Mouse (Mus musculus): Measurements from ENCODE around the gene Gins1. TPM values are rescaled to one million over a fixed set of nuclear protein-coding genes. Genes with fewer than 3 reads are reported as not detected.
"Not testable (repeated sequence)": the region's sequence is repeated elsewhere in the genome, so short reads cannot be mapped to it uniquely, and the experiment has no call there.

Gene Gins1
- polyA plus RNA-seq, 1 experiment from 2014 or later, result 59.1 TPM

DNA sequence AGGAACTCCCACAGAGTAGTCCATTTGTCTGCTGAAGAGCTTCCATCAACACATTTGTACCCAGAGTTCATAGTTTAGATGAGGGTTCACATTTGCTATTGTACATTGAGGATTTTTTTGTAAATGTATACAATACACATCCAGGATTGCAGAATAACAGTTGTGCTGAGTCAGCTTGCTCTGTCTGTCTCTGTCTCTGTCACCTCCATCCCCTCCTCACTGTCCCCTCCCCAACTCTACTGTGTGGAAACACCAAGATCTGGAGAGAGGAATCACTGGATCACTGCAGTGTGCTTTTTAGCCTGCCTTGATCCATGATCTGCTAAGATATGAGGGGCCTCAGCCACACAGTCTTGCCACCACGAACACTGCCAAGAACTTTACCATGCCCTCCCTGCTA lies 19.4 kb upstream of the Gins1 start:
- H3K4me1 ChIP-seq, result no peaks in the 10 kb centered on the region
- no peak overlapping the region for H3K4me2 ChIP-seq (replicated peaks)
- 87% methylated on average over 1 of the region's 1 CpGs for WGBS
- no peaks in the 10 kb centered on the region for H3K27me3 ChIP-seq
- no peak overlapping the region for H3K4me3 ChIP-seq
- no peaks in the 10 kb centered on the region for H3K36me3 ChIP-seq
- no peak overlapping the region for H3K27ac ChIP-seq
- no peak for ATAC-seq (ENCODE audit: insufficient number of reproducible peaks, insufficient read depth, low FRiP score, low TSS enrichment)
- no peaks in the 10 kb centered on the region for H3K9me3 ChIP-seq
- H3K9ac ChIP-seq, result no peak overlapping the region

DNA sequence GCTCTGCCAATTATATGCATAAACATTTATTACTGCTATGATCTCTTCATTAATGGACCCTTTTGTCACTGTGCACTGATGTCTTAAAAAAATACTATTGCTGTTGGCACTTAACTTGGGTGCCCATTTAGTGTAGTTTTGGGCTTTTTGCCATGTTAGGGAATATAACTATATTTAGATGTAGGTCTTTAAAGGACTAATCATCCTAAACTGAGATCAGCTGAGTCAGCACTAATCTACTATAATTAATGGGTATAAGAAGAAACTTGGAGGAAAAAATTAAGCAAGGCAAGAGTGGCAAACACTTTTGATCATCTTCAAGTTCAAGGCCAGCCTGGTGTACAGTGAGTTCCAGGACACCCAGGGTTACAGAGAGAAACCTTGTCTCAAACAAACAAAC lies 18.9 kb upstream of the Gins1 start:
- ATAC-seq (ENCODE audit: insufficient number of reproducible peaks, insufficient read depth, low FRiP score, low TSS enrichment), result no peak
- H3K4me1 ChIP-seq, result no peaks in the 10 kb centered on the region
- no peak overlapping the region for H3K4me3 ChIP-seq
- no peaks in the 10 kb centered on the region for H3K9me3 ChIP-seq
- no peaks in the 10 kb centered on the region for H3K36me3 ChIP-seq
- H3K27me3 ChIP-seq, result no peaks in the 10 kb centered on the region
- H3K9ac ChIP-seq, result no peak overlapping the region
- no peak overlapping the region for H3K4me2 ChIP-seq (replicated peaks)
- no peak overlapping the region for H3K27ac ChIP-seq

DNA sequence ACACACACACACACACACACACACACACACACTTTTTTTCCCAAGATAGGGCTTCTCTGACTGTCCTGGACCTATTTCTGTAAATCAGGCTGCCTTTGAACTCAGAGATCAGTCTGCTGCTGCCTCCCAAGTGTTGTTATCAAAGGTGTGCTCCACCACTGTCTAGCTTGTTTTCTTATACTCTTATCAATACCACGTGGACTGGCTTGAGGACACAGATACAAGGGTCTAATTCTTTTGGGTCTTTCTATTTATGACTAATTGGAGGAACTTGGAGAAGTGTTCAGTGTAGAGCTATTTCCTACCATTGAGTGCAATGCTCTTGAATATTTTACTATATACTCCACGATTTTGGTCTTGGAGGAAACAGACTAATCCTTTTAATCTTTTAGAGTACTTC lies 17.8 kb upstream of the Gins1 start:
- Histone ChIP-seq H3K27me3 (no peaks in the 10 kb centered on the region), H3K4me1 (no peaks in the 10 kb centered on the region), H3K9ac (no peak overlapping the region), H3K36me3 (no peaks in the 10 kb centered on the region), H3K27ac (no peak overlapping the region), H3K4me3 (no peak overlapping the region), H3K9me3 (no peaks in the 10 kb centered on the region), H3K4me2 (replicated peaks) (no peak overlapping the region)
- WGBS, result 82% methylated on average over 2 of the region's 2 CpGs
- ATAC-seq (ENCODE audit: insufficient number of reproducible peaks, insufficient read depth, low FRiP score, low TSS enrichment), result no peak

- Histone ChIP-seq H3K4me2 (replicated peaks) (no peak overlapping the region), H3K27ac (no peak overlapping the region), H3K27me3 (no peaks in the 10 kb centered on the region), H3K9me3 (no peaks in the 10 kb centered on the region), H3K4me1 (no peaks in the 10 kb centered on the region), H3K36me3 (no peaks in the 10 kb centered on the region), H3K4me3 (no peak overlapping the region), H3K9ac (no peak overlapping the region)
- 78% methylated on average over 2 of the region's 2 CpGs for WGBS
- no peak for ATAC-seq (ENCODE audit: insufficient number of reproducible peaks, insufficient read depth, low FRiP score, low TSS enrichment)
Observed at GRCm38 (mm10) chr2:150894617-150895267, 10.5 kb upstream of the Gins1 start.

GRCm38 (mm10) chr2:150895691-150896252 lies 9.4 kb upstream of the Gins1 start:
- H3K9me3 ChIP-seq, result no peaks in the 10 kb centered on the region
- H3K4me3 ChIP-seq, result no peak overlapping the region
- no peak overlapping the region for H3K27ac ChIP-seq
- no peak overlapping the region for H3K4me2 ChIP-seq (replicated peaks)
- no peak overlapping the region for H3K9ac ChIP-seq
- WGBS, result 82% methylated on average over 7 of the region's 7 CpGs
- H3K4me1 ChIP-seq, result no peaks in the 10 kb centered on the region
- no peaks in the 10 kb centered on the region for H3K27me3 ChIP-seq
- ATAC-seq (ENCODE audit: insufficient number of reproducible peaks, insufficient read depth, low FRiP score, low TSS enrichment), result no peak
- H3K36me3 ChIP-seq, result peaks cover 6% of the 10 kb centered on the region; the same call in 1 of the 2 replicates

DNA sequence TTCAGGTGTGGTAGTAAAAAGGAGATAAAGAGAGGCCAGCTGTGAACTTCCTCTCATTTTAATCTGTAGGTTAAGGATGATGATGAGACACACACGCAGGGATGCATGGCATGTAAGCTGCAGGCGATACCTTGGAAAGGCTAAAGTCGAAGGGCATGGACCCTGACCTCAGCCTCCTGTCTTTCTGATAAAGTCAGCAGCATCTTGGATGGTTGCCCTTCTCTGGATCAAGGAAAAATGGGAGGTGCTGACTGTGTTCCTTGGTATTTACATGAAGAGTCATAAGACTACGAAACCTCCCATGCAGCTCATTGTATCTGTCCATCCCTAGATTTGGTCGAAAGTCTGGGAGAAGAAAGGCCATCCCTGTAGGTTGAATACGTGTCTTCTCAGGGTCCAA lies 4.9 kb upstream of the Gins1 start:
- Histone ChIP-seq H3K36me3 (peaks cover 6% of the 10 kb centered on the region; the same call in 1 of the 2 replicates), H3K27ac (no peak overlapping the region), H3K4me1 (peaks cover 17% of the 10 kb centered on the region), H3K9me3 (no peaks in the 10 kb centered on the region), H3K27me3 (no peaks in the 10 kb centered on the region), H3K9ac (no peak overlapping the region), H3K4me2 (replicated peaks) (no peak overlapping the region), H3K4me3 (no peak overlapping the region)
- 87% methylated on average over 6 of the region's 6 CpGs for WGBS
- ATAC-seq (ENCODE audit: insufficient number of reproducible peaks, insufficient read depth, low FRiP score, low TSS enrichment), result no peak

DNA sequence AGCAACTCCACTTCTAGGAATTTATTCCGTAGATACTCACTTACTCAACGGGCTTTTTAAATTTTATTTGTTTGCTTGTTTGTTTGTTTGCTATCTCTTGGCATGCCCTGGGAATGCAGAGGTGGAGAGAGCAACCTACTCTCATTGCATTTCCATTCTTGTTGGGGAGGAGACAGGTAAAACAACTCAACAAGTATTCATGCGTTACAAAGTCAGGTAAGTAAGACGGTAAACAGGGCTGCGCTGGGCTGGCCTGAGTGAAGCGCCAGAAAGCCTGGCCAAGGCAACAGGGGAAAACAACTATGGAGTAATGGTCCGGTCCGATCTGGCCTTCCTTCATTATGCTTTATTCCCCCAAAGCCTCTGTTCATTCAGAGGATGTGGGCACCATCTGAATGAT lies 2.9 kb upstream of the Gins1 start:
- Histone ChIP-seq H3K4me3 (no peak overlapping the region), H3K27me3 (no peaks in the 10 kb centered on the region), H3K4me1 (peaks cover 17% of the 10 kb centered on the region), H3K4me2 (replicated peaks) (peak overlapping the region; percentile 19; the same call in 1 of the 2 replicates), H3K27ac (no peak overlapping the region), H3K36me3 (peaks cover 6% of the 10 kb centered on the region; the same call in 1 of the 2 replicates), H3K9ac (no peak overlapping the region), H3K9me3 (no peaks in the 10 kb centered on the region)
- WGBS, result 85% methylated on average over 8 of the region's 8 CpGs
- ATAC-seq (ENCODE audit: insufficient number of reproducible peaks, insufficient read depth, low FRiP score, low TSS enrichment), result no peak

GRCm38 (mm10) chr2:150904272-150904935 lies 796 bp upstream of the Gins1 start, which contains the start of gene Abhd12:
Gene Abhd12, minus strand, starts transcription at chr2:150904741.
- WGBS, result under 1% methylated on average over 65 of the region's 72 CpGs
- peak; percentile 97 for ATAC-seq (ENCODE audit: insufficient number of reproducible peaks, insufficient read depth, low FRiP score, low TSS enrichment)
- Histone ChIP-seq H3K4me2 (replicated peaks) (peak within 1 kb of the TSS; percentile 80), H3K27me3 (no peaks in the 10 kb centered on the region), H3K9ac (peak within 1 kb of the TSS; percentile 82), H3K27ac (peak within 1 kb of the TSS; percentile 87), H3K4me3 (peak within 1 kb of the TSS; percentile 67), H3K9me3 (no peaks in the 10 kb centered on the region), H3K4me1 (peaks cover 17% of the 10 kb centered on the region), H3K36me3 (peaks cover 6% of the 10 kb centered on the region; the same call in 1 of the 2 replicates)

DNA sequence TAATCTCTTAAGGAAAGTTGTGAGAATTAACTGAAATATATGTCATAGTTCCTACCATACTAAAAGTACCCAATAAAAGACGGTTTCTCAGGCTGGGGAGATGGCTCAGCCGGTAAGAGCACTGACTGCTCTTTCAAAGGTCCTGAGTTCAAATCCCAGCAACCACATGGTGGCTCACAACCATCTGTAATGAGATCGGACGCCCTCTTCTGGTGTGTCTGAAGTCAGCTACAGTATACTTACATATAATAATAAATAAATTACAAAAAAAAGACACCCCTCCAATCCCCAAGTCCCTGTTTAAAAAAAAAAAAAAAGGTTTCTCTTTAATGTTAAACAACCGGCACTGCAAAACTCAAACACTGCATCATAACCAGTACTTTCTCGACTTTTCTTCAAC lies 3.7 kb downstream of the Gins1 start:
- H3K27ac ChIP-seq; H3K4me1 ChIP-seq; ATAC-seq (ENCODE audit: insufficient number of reproducible peaks, insufficient read depth, low FRiP score, low TSS enrichment); H3K9ac ChIP-seq; H3K27me3 ChIP-seq; H3K36me3 ChIP-seq; H3K9me3 ChIP-seq: not testable (repeated sequence)
- Histone ChIP-seq H3K4me2 (replicated peaks) (peak overlapping the region; percentile 65), H3K4me3 (peak overlapping the region; percentile 65)
- WGBS, result 57% methylated on average over 6 of the region's 6 CpGs

DNA sequence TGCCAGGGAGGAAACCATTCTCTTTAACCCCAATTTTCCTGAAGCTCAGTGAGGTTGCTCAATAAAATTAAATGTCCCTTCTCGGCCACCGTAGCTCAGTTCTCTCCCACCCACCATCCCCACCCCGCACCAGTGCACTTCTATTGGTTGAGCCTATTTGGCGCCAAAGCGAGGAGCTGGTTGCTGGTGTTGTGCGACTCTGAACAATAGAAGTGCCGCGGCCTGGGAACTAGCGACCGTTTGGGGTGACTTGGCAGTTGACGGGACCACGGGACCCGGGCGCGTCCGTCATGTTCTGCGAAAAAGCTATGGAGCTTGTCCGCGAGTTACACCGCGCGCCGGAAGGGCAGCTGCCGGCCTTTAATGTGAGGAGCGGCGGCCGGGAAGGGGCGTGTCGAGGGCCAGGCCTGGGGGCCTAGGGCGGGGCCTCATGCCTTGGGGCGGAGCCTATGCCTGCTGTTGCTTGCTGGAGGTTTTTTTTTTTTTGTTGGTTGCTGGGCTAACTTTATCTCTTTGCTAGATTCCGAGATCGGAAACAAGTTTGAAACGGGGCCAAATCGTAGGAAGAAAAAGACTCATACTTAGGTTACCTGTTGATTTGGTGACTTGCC lies 4.3 kb downstream of the Gins1 start:
- H3K27ac ChIP-seq, result peak overlapping the region; percentile 86
- WGBS, result under 1% methylated on average over 35 of the region's 35 CpGs
- peak overlapping the region; percentile 65 for H3K4me2 ChIP-seq (replicated peaks)
- H3K27me3 ChIP-seq, result no peaks in the 10 kb centered on the region
- H3K4me3 ChIP-seq, result peak overlapping the region; percentile 65
- no peaks in the 10 kb centered on the region for H3K36me3 ChIP-seq
- H3K9ac ChIP-seq, result peak overlapping the region; percentile 67
- peaks cover 4% of the 10 kb centered on the region; the same call in 1 of the 2 replicates for H3K4me1 ChIP-seq
- ATAC-seq (ENCODE audit: insufficient number of reproducible peaks, insufficient read depth, low FRiP score, low TSS enrichment), result peak; percentile 93
- no peaks in the 10 kb centered on the region for H3K9me3 ChIP-seq

DNA sequence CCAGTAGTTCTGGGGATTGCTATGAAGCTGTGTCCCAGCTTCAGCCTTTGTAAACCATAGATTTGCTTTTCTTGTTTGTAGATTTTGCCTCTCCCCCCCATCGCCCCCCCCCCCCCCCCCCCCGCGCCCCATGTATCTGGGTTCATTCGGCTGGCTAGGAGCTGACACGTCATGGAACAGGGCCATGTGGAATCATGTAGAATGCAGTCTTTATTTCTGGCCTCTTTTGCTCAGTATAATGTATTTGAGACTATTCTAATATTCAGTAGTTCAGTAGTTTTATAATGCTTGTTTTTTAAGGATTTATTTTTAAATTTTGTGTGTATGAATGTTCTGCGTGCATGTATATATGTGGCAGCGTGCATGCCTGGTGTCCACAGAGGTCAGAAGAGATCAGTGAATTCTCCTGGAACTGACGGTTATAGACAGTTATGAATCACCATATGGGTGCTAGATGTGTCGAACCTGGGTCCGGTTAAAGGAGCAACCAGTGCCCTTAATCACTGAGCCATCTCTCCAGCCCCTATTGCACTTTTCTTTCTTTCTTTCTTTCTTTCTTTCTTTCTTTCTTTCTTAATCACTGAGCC lies 5.2 kb downstream of the Gins1 start:
- no peak for ATAC-seq (ENCODE audit: insufficient number of reproducible peaks, insufficient read depth, low FRiP score, low TSS enrichment)
- Histone ChIP-seq H3K4me3 (peak overlapping the region; percentile 65), H3K4me2 (replicated peaks) (peak overlapping the region; percentile 65), H3K36me3 (no peaks in the 10 kb centered on the region), H3K4me1 (peaks cover 4% of the 10 kb centered on the region; the same call in 1 of the 2 replicates), H3K9ac (peak overlapping the region; percentile 67), H3K9me3 (no peaks in the 10 kb centered on the region), H3K27me3 (no peaks in the 10 kb centered on the region), H3K27ac (peak overlapping the region; percentile 86)
- WGBS, result 45% methylated on average over 7 of the region's 10 CpGs
